Mouse (Mus musculus): Measurements from ENCODE around the gene Aox4.

Aox4 gene

GRCm38 (mm10) chr1:58244487-58244886, 34.3 kb downstream of the Aox4 start:
- DNase-seq (ENCODE audit: extremely low spot score, low spot score): no peak

GRCm38 (mm10) chr1:58248518-58248917, 38.3 kb downstream of the Aox4 start:
- no peak for DNase-seq (ENCODE audit: extremely low spot score, low spot score)

- DNase-seq (ENCODE audit: extremely low spot score, low spot score): no peak
Measured at GRCm38 (mm10) chr1:58253466-58253865, 43.3 kb downstream of the Aox4 start.

GRCm38 (mm10) chr1:58257195-58257991, 47.2 kb downstream of the Aox4 start:
- no peak for DNase-seq (ENCODE audit: extremely low spot score, low spot score)

- no peak for DNase-seq (ENCODE audit: extremely low spot score, low spot score)
Measured at GRCm38 (mm10) chr1:58260311-58260710, 50.1 kb downstream of the Aox4 start.

- DNase-seq (ENCODE audit: extremely low spot score, low spot score): no peak
Measured at GRCm38 (mm10) chr1:58268231-58268630, 58.0 kb downstream of the Aox4 start.

- DNase-seq (ENCODE audit: extremely low spot score, low spot score): no peak
Measured at GRCm38 (mm10) chr1:58270807-58271569, 60.8 kb downstream of the Aox4 start.

GRCm38 (mm10) chr1:58275879-58276278, 65.7 kb downstream of the Aox4 start:
- DNase-seq (ENCODE audit: extremely low spot score, low spot score): no peak

GRCm38 (mm10) chr1:58278026-58278425, 67.8 kb downstream of the Aox4 start, which contains the start of gene Aox2:
Gene Aox2, plus strand, starts transcription at chr1:58278326.
- no peak for DNase-seq (ENCODE audit: extremely low spot score, low spot score)

- no peak for DNase-seq (ENCODE audit: extremely low spot score, low spot score)
Measured at GRCm38 (mm10) chr1:58278513-58278912, 68.3 kb downstream of the Aox4 start.

GRCm38 (mm10) chr1:58280381-58280780, 70.2 kb downstream of the Aox4 start:
- no peak for DNase-seq (ENCODE audit: extremely low spot score, low spot score)

GRCm38 (mm10) chr1:58280939-58281624, 70.9 kb downstream of the Aox4 start:
- DNase-seq (ENCODE audit: extremely low spot score, low spot score): no peak

GRCm38 (mm10) chr1:58281625-58281988, 71.4 kb downstream of the Aox4 start:
- DNase-seq (ENCODE audit: extremely low spot score, low spot score): no peak

GRCm38 (mm10) chr1:58284505-58284904, 74.3 kb downstream of the Aox4 start:
- no peak for DNase-seq (ENCODE audit: extremely low spot score, low spot score)

- no peak for DNase-seq (ENCODE audit: extremely low spot score, low spot score)
Measured at GRCm38 (mm10) chr1:58288091-58288490, 77.9 kb downstream of the Aox4 start.

GRCm38 (mm10) chr1:58289863-58290469, 79.8 kb downstream of the Aox4 start:
- DNase-seq (ENCODE audit: extremely low spot score, low spot score): no peak

- no peak for DNase-seq (ENCODE audit: extremely low spot score, low spot score)
Measured at GRCm38 (mm10) chr1:58291394-58292300, 81.5 kb downstream of the Aox4 start.

GRCm38 (mm10) chr1:58294730-58295129, 84.5 kb downstream of the Aox4 start:
- DNase-seq (ENCODE audit: extremely low spot score, low spot score): no peak

- peak; percentile 66 for DNase-seq (ENCODE audit: extremely low spot score, low spot score)
Measured at GRCm38 (mm10) chr1:58296278-58296677, 86.1 kb downstream of the Aox4 start.

- DNase-seq (ENCODE audit: extremely low spot score, low spot score): no peak
Measured at GRCm38 (mm10) chr1:58296821-58297220, 86.6 kb downstream of the Aox4 start.

GRCm38 (mm10) chr1:58298347-58298746, 88.2 kb downstream of the Aox4 start:
- no peak for DNase-seq (ENCODE audit: extremely low spot score, low spot score)
